Mouse (Mus musculus) large intestine, adult 2 months (tissue): Measurements from ENCODE around the gene Malrd1. TPM values are rescaled to one million over a fixed set of nuclear protein-coding genes. Genes with fewer than 3 reads are reported as not detected.
"Not testable (repeated sequence)": the region's sequence is repeated elsewhere in the genome, so short reads cannot be mapped to it uniquely, and the experiment has no call there.

Experiments used
- DNase-seq: peaks from one replicate; pipeline ENCODE4 v3.0.0-alpha.2; 2012; ENCODE audit warnings: low read depth, low spot score
- WGBS: fragments of 180-500 bp; shearing (Covaris S2); methylation state at CpG from one replicate; pipeline ENCODE4 v1.1.7; 2018; 5-methylcytosine and 5-hydroxymethylcytosine counted together
- polyA plus RNA-seq: library from polyadenylated mRNA; depleted of rRNA; stranded (reverse); fragments of >200 nt; gene quantifications from 2 replicates; pipeline ENCODE4 v1.2.3, GENCODE M21; 2012

Gene Malrd1
- polyA plus RNA-seq, 1 experiment: 14.3 TPM

- 83% methylated on average over 2 of the region's 2 CpGs for WGBS
- not testable (repeated sequence) for DNase-seq
These were observed 490.8 kb downstream of the Malrd1 start for GRCm38 (mm10) chr2:16017046-16017445.

- DNase-seq: not testable (repeated sequence)
These were observed 491.4 kb downstream of the Malrd1 start for GRCm38 (mm10) chr2:16017719-16018118.

GRCm38 (mm10) chr2:16029752-16030151 lies 503.5 kb downstream of the Malrd1 start:
- DNase-seq: no peak
- WGBS: 64% methylated on average over 12 of the region's 12 CpGs

DNA sequence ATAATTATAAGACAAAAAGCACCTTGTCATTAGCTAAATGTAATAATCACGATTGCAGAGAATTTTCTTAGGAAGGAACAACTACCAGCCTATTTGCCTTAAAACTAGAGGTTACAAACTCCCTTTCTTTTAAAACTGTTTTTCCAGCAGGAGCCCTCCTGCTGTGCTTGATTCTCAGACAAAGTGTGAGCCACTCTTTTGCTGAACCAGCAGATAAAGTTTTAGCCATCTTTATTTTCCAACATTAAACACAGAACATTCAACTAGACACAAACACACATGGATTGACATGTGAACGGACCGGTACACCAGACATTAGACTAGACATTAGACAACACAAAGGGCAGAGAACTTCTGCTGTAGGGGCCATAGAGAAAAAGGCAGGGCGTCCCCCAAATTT lies 505.3 kb downstream of the Malrd1 start:
- 81% methylated on average over 4 of the region's 4 CpGs for WGBS
- no peak for DNase-seq

- DNase-seq: no peak
- 61% methylated on average over 3 of the region's 3 CpGs for WGBS
These were observed 506.5 kb downstream of the Malrd1 start for GRCm38 (mm10) chr2:16032804-16033203.

GRCm38 (mm10) chr2:16110696-16111095 lies 584.4 kb downstream of the Malrd1 start:
- no peak for DNase-seq

DNA sequence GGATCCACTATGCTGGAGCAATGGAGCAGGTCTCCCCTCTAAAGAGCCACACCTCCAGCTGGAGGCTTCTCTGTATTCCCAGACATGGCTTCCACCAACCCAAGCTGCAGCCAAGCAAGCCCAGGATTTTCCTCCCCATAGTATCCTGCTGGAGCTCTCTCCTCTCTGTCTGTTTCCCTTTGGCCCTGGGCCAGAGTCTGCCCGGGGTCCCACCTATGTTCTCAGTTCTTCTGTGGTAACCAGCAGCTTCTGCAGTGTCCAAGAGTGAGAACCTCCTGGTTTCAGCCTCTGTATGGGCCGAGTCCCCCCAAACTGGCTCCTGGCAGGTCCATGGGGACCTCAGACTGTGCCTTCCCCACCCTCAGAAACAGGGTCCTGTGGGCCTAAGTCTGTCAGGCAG lies 587.1 kb downstream of the Malrd1 start:
- WGBS: 68% methylated on average over 2 of the region's 2 CpGs
- no peak for DNase-seq

More at GRCm38 (mm10) chr2:16110696-16111095, 584.4 kb downstream of the Malrd1 start:
- 58% methylated on average over 3 of the region's 3 CpGs for WGBS

DNA sequence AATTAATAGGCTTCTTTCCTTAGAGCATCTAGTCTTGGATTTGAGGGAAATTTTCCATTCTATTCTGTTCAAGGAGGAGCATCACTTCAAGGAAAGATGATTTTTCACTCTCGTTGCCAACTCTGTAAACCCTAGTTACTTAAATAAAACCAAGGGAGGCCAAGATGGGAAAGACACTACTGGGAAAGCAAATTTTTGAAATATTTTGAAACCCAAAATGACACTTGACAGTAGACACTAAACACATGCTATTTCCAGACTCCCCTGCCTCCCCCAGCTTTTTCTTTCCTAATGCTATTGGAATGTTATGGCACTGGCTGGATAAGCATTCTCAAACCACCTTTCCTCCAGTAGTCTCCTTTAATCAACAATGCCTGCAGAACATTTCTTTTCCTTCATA lies 621.7 kb downstream of the Malrd1 start:
- 47% methylated on average over 1 of the region's 1 CpGs for WGBS
- DNase-seq: no peak

- no peak for DNase-seq
These were observed 626.3 kb downstream of the Malrd1 start for GRCm38 (mm10) chr2:16152623-16153022.

- no peak for DNase-seq
- 80% methylated on average over 5 of the region's 5 CpGs for WGBS
These were observed 637.1 kb downstream of the Malrd1 start for GRCm38 (mm10) chr2:16163246-16163989.

GRCm38 (mm10) chr2:16168611-16169010 lies 642.3 kb downstream of the Malrd1 start:
- no peak for DNase-seq
- WGBS: 60% methylated on average over 2 of the region's 2 CpGs

GRCm38 (mm10) chr2:16172086-16172485 lies 645.8 kb downstream of the Malrd1 start:
- DNase-seq: no peak

GRCm38 (mm10) chr2:16173355-16173754 lies 647.1 kb downstream of the Malrd1 start:
- 49% methylated on average over 2 of the region's 2 CpGs for WGBS
- DNase-seq: no peak

GRCm38 (mm10) chr2:16182140-16182539 lies 655.9 kb downstream of the Malrd1 start:
- WGBS: 70% methylated on average over 2 of the region's 2 CpGs
- DNase-seq: no peak

GRCm38 (mm10) chr2:16183158-16183557 lies 656.9 kb downstream of the Malrd1 start:
- 85% methylated on average over 2 of the region's 2 CpGs for WGBS
- DNase-seq: no peak

GRCm38 (mm10) chr2:16210016-16210415 lies 683.7 kb downstream of the Malrd1 start:
- 34% methylated on average over 2 of the region's 2 CpGs for WGBS
- DNase-seq: no peak

- no peak for DNase-seq
These were observed 686.5 kb downstream of the Malrd1 start for GRCm38 (mm10) chr2:16212752-16213151.

GRCm38 (mm10) chr2:16214111-16214510 lies 687.8 kb downstream of the Malrd1 start:
- 65% methylated on average over 3 of the region's 3 CpGs for WGBS
- DNase-seq: no peak

DNA sequence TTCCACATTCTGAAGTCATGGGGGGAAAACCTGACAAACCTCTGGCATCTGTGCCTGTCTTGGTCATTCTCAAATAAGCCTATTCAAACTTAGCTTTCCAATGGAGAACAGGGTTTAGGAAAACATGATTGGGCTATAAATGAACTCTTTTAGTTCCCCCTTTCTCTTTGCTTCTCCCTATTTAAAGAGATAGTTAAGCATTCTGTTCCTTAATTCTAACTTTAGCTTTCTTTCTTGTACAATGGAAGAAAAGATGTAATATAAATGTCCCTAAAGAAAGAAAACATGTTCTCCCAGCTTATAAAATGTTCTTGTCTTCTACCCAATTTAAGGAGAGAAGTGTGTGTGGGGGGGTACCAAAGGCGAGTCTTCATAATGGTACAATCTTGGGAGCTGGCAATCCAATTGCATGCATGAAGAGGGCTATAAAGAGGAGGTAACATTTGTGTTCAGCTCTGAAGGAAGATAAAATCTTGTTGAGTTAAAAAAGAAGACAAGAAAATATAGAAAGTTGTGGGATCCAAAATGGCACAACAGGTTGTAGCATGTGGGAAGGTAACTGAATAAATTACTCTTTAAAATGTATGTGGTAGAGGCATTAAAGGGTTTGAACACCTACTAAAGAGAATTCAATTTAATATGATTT lies 702.0 kb downstream of the Malrd1 start:
- 78% methylated on average over 1 of the region's 1 CpGs for WGBS
- DNase-seq: no peak

GRCm38 (mm10) chr2:16240861-16241260 lies 714.6 kb downstream of the Malrd1 start:
- WGBS: 65% methylated on average over 1 of the region's 1 CpGs
- no peak for DNase-seq

GRCm38 (mm10) chr2:16243097-16243496 lies 716.8 kb downstream of the Malrd1 start:
- DNase-seq: no peak
- WGBS: 61% methylated on average over 2 of the region's 2 CpGs
